Mouse (Mus musculus): ENCODE results near the gene Creg1. TPM values are rescaled to one million over a fixed set of nuclear protein-coding genes. Genes with fewer than 3 reads are reported as not detected.
"Not testable (repeated sequence)": the region's sequence is repeated elsewhere in the genome, so short reads cannot be mapped to it uniquely, and the experiment has no call there.

Creg1 gene
- total RNA-seq, 2 experiments from 2014 or later = 47.7 to 55.7 TPM

GRCm38 (mm10) chr1:165741989-165742388, 21.6 kb upstream of the Creg1 start:
- DNase-seq = no peak
- intact Hi-C loops (cut with DNase I) = no loop called here

- intact Hi-C loops (cut with DNase I) = no loop called here
- DNase-seq = no peak
Measured at GRCm38 (mm10) chr1:165748053-165748452, 15.5 kb upstream of the Creg1 start.

- intact Hi-C loops (cut with DNase I) = no loop called here
- DNase-seq = no peak
Measured at GRCm38 (mm10) chr1:165751142-165751541, 12.4 kb upstream of the Creg1 start.

GRCm38 (mm10) chr1:165751838-165752237, 11.7 kb upstream of the Creg1 start:
- intact Hi-C loops (cut with DNase I) = no loop called here
- DNase-seq = no peak

- intact Hi-C loops (cut with DNase I) = no loop called here
- peak; percentile 60 to 68 for DNase-seq
Measured at GRCm38 (mm10) chr1:165754205-165754604, 9.3 kb upstream of the Creg1 start.

- no peak for DNase-seq
- intact Hi-C loops (cut with DNase I) = no loop called here
Measured at GRCm38 (mm10) chr1:165755194-165755593, 8.4 kb upstream of the Creg1 start.

- intact Hi-C loops (cut with DNase I) = no loop called here
Measured at GRCm38 (mm10) chr1:165761522-165762305, 1.8 kb upstream of the Creg1 start.

GRCm38 (mm10) chr1:165762498-165762897, 1.0 kb upstream of the Creg1 start:
- intact Hi-C loops (cut with DNase I); DNase-seq: not testable (repeated sequence)

More at GRCm38 (mm10) chr1:165761522-165762305, 1.8 kb upstream of the Creg1 start:
- no peak for DNase-seq

- DNase-seq = no peak
- intact Hi-C loops (cut with DNase I) = no loop called here
Measured at GRCm38 (mm10) chr1:165762914-165763634, 472 bp upstream of the Creg1 start.

- DNase-seq = no peak
- intact Hi-C loops (cut with DNase I) = no loop called here
Measured at GRCm38 (mm10) chr1:165764571-165764970, 1.0 kb downstream of the Creg1 start.

- intact Hi-C loops (cut with DNase I) = no loop called here
- DNase-seq = no peak
Measured at GRCm38 (mm10) chr1:165765041-165765440, 1.5 kb downstream of the Creg1 start.

- intact Hi-C loops (cut with DNase I) = no loop called here
Measured at GRCm38 (mm10) chr1:165765651-165766294, 2.2 kb downstream of the Creg1 start.

GRCm38 (mm10) chr1:165766295-165766890, 2.8 kb downstream of the Creg1 start:
- no peak for DNase-seq
- intact Hi-C loops (cut with DNase I) = no loop called here

More at GRCm38 (mm10) chr1:165765651-165766294, 2.2 kb downstream of the Creg1 start:
- no peak for DNase-seq

- no peak for DNase-seq
- intact Hi-C loops (cut with DNase I) = no loop called here
Measured at GRCm38 (mm10) chr1:165768894-165769512, 5.5 kb downstream of the Creg1 start.

- no peak for DNase-seq
- intact Hi-C loops (cut with DNase I) = loop anchor here (5.0 kb wide), 1 partner anchor 232 kb away; the partner anchor contains the start of gene Pou2f1
Measured at GRCm38 (mm10) chr1:165770181-165770759, 6.7 kb downstream of the Creg1 start.

GRCm38 (mm10) chr1:165771491-165771897, 7.9 kb downstream of the Creg1 start:
- intact Hi-C loops (cut with DNase I) = loop anchor here (5.0 kb wide), 1 partner anchor 231 kb away; the partner anchor contains the start of gene Pou2f1
- DNase-seq = peak; percentile 70 to 71

GRCm38 (mm10) chr1:165771998-165772397, 8.5 kb downstream of the Creg1 start:
- intact Hi-C loops (cut with DNase I) = loop anchor here (5.0 kb wide), 1 partner anchor 230 kb away; the partner anchor contains the start of gene Pou2f1
- no peak for DNase-seq

GRCm38 (mm10) chr1:165775518-165776294, 12.2 kb downstream of the Creg1 start:
- intact Hi-C loops (cut with DNase I) = loop anchor here (5.0 kb wide), 1 partner anchor 192 kb away; no protein-coding TSS in a partner anchor
- DNase-seq = no peak
